Mouse (Mus musculus) gastrocnemius, postnatal 14 days (tissue): ENCODE measurements around the gene Muc4. TPM values are rescaled to one million over a fixed set of nuclear protein-coding genes. Genes with fewer than 3 reads are reported as not detected.

Source experiments
- DNase-seq: peaks from one replicate; pipeline ENCODE4 v3.0.0; 2021; ENCODE audit warnings: mixed read lengths
- intact Hi-C: fragments of 180-260 bp; cut with DNase I; formaldehyde crosslinking; loops from one replicate; pipeline ENCODE4 v1.15.1; 2025; ENCODE audit warnings: low total_unique reads
- long read RNA-seq, 2 experiments: library from polyadenylated mRNA; stranded (forward); transcript quantifications; one replicate each; pipeline ENCODE4 v2.0.0; 2021
- total RNA-seq, 2 experiments: library from RNA; stranded (reverse); gene quantifications; 2 replicates each; pipeline ENCODE4 v1.2.3; 2021

Gene Muc4
- under 1 TPM; 0.22 to 0.33 TPM for total RNA-seq
- long read RNA-seq, experiment 1 = 0 reads
- long read RNA-seq, experiment 2 = 0 reads

DNA sequence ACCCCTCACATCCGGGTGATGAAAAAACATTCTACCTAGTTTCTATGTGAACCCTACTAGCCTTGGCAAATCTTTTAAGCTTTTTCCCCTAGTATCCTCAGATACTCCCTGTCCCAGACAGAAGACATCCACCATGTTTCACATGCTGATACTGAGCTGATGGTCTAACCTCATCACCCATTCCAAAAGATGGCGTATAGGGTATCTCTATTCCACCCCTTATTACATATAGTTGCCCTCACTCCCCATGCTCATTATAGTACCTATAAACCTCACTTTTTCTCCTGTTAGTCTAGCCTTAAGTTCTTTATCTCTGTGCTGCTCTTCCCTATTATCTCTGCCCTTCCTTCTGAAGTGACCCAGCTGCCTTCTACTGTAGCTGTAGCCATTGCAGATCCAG, at the start of gene Muc4:
Gene Muc4 (plus strand): TSS at position 301 of the 400 bp plus-strand sequence.
- intact Hi-C loops = no loop called here

DNA sequence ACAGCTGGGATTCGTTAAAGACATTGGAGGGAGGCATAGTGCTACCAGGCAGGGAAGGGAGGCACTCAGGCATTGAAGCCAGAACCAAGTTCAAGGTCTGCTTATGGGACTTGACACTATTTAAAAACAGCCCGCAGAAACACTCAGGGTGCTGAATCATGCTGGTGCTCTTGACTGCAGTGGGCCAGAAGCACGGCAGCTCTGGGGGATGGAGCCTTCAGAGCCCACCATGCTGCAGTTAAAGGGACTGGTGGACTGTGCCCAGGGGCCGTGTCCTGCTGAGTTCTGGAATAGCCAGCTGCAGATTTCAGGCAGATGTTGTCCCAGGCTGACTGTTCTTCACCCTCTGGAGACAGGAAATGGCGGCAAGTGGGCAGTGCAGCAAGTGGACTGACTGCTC, 49.7 kb upstream of the Muc4 start:
- DNase-seq = no peak
- intact Hi-C loops = loop anchor here (10.0 kb wide), 1 partner anchor 181 kb away; no protein-coding TSS in a partner anchor

More for the DNA sequence above, at the start of gene Muc4:
- DNase-seq = no peak

DNA sequence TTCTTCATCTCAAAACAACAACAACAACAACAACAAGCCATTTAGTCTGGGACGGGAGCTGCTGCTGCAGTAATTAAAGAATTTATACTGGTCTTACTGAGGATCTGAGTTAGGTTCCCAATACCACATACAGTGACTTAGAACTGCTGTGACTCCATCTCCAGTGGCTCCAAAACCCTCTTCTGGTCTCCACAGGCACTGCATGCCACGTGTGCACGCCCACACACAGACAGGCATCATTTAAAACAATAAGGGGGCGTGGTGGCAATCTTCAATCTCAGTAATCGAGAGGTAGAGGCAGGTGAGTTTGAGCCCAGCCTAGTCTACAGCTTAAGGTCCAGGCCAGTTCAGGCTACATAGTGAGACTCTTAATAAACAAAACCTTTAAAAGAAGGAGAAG, 48.5 kb upstream of the Muc4 start:
- intact Hi-C loops = loop anchor here (10.0 kb wide), 1 partner anchor 182 kb away; no protein-coding TSS in a partner anchor
- no peak for DNase-seq

DNA sequence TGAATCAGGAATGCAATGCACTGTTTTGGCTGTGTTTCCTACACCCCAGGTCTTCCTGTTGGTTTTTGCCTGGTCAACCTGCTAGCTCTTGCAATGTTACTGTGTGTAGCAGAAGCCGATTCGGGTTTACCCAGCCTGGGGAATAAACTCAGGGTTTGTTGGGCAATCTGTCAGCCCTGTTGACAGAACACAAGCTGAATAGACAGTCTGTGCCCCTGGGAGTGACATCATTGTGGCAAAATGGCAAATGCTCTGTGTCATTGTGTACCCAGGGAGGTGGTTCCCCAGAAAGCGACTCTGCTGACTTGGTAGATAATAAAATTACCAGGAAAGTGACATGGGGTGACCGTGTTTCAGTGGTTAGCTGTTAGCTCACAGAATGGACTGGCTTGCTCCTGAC, 46.9 kb upstream of the Muc4 start:
- DNase-seq = no peak
- intact Hi-C loops = loop anchor here (10.0 kb wide), 1 partner anchor 184 kb away; no protein-coding TSS in a partner anchor

DNA sequence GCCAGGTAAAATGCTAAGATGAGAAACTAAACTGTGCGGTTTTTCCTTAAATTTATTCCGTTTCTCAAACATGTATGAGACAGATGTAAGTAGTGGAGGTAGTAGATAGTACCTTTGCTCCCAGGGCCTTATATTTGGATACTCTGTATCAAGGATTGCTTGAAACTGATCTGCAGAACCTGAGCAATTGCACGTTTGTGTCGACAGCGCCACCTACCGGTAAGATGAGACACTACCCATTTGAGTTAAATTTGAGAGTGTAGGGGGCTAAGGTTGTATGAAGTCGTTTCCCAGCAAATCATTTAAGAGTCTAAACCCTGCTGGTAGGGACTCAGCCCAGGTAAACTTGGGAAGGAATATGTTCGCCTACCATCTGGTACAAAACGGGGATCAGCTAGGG, 46.2 kb upstream of the Muc4 start:
- intact Hi-C loops = loop anchor here (10.0 kb wide), 1 partner anchor 185 kb away; no protein-coding TSS in a partner anchor
- peak; percentile 64 for DNase-seq

DNA sequence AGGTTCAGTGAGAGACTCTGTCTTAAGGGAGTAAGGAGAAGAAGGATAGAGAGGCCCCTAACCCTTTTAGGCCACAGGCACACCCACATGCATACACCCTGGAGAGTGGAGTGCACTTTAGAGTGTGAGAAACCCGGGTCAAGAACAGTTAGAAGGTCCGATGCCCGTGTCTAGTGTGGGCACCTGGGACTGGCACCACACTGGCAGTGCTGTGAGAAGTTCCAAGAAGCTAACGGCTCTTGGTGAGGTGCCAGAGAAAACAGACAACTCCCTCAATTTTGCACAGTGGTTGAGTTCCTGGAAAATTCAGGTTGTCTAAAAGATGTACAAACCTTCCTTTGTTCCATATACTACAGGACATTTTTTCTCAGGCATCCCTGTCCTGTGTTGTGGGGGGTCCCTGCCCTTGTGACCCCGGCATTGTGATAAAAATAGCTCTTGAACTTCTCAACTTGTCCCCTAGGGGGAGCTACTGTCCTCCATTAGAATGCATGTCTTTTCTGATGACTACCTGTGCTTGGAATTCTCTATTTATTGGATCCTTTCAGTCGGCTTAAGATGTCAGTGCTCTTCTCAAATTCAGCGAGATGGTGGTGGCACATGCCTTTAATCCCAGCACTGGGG, 38.7 kb upstream of the Muc4 start:
- no peak for DNase-seq
- intact Hi-C loops = no loop called here

DNA sequence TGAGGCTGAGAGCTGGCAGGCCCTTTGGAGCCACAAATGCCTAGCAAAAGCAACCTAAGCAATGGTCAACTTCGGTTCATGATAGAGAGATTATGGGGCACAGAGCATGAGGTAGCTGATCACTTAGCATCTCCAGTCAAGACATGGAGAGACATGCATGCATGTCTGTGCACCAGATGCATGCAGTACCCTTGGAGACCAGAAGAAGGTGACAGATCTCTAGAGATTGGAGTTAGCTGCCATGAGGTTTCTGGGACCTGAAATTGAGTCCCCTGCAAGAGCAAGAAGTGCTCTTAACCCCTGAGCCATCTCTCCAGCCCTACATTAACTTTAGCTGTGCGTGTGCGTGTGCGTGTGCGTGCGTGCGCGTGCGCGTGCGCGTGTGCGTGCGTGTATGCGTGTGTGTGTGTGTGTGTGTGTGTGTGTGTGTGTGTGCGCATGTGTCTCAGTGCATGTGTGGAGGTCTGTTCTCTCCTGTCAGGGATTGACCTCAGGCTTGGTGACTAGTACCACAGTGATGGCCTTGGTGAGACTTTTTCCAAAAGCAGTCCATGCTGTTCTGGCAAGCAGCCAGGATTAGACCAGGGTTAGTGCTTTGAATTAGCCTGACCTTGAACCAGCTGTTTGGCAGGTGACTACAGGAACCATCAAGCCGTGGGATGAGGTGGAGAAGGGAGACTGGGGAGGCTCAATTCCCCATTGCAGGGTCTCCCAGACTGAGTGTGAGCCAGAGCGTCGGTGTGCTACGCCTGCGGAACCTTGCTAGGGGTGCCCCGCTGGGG, 37.8 kb upstream of the Muc4 start:
- intact Hi-C loops = no loop called here
- DNase-seq = no peak

DNA sequence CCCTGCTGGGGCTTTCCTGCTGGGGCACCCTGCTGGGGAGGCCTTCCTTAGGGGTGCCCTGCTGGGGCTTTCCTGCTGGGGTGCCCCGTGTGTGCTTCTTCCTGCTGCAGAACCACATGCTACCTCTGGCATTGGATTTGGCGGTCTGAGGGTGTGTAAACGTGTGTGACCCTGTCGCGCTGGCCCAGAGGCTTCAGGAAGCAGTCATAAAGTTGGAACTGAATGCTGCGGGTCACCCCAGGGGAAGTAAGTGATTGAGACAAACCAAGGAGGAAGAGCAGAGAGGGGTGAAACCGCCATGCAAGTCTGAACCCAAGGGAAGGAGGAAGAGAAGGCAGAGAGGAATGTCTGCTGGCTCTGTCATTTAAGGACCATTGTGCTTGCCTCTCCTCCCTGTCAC, 37.1 kb upstream of the Muc4 start:
- no peak for DNase-seq
- intact Hi-C loops = no loop called here

DNA sequence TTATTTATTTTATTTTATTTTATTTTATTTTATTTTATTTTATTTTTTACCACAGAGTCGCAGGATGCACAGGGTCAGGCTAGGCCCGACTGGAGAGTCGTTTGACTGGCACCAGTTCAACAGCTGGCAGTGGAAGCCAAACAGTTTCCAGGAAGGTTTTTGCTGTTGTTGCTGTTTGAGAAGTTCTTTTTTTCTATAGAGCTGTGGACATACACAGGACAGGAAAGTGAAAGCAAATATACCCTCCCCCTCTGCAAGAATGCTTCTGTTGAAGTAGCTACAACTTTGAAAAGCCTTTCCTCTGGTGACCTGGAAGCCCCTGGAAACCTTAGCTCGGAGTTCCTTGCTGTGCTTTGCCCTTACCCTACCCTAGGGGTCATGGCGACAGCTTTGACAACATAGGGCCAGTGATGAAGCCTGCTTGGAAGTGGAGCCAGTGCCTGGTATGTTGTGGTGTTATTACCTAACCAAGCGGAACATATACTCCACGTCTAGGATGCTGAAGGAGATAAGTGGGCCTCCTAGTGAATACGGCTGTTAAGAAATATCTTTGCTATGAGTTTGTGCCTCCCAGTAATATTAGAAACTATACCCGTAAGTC, 32.3 kb upstream of the Muc4 start:
- intact Hi-C loops = no loop called here

DNA sequence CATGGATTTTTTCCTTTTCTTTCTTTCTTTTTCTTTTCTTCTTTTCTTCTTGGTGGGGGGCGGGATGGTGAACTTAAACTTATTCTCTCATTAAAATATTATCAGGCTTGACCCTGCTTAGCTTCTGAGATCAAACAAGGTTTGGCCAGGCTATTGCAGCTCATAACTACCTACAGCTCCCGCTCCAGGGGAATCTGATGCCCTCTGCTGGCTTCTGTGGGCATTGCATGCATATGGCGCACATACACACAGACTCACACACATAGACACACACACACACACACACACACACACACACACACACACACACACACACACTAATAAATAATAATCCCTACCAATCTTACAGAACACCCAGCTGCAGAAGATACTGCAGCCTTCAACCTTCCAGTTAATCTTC, 30.1 kb upstream of the Muc4 start:
- intact Hi-C loops = no loop called here
- no peak for DNase-seq

More for the DNA sequence above, 32.3 kb upstream of the Muc4 start:
- DNase-seq = no peak

DNA sequence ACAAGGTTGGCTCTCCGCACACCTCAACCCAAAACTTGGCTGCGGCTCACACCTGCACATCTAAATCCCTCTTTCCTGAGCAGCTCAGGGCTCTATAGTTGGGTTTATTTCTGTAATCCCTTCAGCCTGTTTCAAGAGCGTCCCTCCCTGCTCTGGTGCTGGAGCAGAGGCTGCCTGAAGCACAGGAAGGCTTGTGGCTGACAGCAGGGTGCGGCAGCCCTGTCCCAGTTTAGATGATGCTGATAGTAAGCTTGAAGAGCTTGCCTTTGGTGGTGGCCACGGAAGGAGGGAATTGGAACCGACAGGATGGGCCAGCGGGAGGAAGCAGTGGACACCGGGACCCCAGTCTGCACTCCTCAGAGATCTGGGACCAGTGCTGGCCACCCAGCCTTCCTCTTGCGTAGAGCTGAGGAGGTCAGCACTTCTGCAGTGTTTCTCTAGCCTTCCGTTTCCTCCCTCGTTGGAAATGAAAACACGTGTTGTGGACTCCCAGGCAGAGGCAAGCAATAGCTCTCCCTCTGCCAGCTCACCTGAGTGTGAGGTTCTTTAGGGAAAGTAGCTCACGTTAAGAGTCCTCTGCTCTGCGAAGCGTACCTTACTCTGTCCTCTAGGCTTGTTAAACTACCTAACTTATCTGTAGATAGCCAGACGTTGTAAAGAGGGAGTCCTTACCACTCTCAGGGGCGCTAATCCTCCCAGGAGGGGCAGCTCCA, 28.4 kb upstream of the Muc4 start:
- DNase-seq = no peak
- intact Hi-C loops = no loop called here

DNA sequence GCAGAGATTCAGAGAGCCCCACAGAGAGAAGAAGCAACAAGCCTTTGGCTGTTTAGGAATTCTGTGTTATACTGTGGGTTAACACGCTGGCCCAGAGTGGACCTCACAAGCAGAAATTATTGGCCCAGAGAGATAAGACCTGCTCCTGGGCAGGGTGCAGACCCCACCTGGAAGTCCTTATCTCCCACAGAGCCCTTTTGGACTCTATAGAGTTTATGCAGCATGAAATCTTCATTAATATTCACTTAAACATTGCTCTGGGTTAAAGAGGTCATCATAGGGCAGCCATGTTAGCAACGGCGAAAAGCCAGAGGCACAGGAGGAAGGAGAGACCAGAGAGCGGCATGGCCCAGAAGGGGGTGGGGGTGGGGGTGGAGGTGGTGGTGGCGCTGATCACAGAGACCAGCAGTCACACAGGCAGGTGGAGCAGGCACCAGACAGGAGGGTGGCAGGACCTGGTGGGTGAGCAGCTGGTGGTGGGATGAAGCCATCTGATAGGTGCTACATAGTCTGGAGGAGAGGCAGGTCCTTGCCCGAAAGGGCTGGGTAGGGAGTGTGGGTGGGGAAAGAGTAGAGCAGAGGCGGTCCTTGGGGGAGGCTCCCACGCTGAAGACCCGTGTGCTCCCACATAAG, 27.7 kb upstream of the Muc4 start:
- no peak for DNase-seq

DNA sequence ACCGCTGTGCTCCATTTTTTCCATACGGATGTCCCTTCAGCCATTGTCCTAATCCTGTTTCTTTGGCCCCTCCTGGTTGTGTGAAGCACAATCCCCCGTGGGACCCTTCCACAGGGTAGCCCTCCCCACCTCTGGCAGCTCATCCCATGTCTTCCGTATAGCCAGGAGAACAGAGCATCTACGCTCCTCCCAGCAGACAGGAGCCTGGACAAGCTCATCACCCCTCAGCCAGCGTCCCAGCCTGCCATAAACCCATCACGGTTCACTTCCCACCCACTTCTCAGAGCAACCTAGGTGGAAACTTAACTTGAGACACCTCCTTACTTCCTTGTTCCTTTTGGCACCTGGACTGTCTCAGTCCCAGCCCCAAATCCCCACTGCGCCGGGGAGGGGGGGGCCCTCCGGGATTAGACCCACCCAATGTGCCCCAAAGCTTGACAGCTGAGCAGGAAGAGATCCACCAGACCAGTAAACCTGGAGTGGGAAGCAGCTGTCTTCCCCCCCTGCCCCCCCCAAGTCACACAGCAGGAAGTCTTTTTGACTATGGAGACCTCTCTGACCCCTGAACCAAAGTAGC, 27.1 kb upstream of the Muc4 start:
- intact Hi-C loops = no loop called here

More for the DNA sequence above, 27.7 kb upstream of the Muc4 start:
- intact Hi-C loops = no loop called here

DNA sequence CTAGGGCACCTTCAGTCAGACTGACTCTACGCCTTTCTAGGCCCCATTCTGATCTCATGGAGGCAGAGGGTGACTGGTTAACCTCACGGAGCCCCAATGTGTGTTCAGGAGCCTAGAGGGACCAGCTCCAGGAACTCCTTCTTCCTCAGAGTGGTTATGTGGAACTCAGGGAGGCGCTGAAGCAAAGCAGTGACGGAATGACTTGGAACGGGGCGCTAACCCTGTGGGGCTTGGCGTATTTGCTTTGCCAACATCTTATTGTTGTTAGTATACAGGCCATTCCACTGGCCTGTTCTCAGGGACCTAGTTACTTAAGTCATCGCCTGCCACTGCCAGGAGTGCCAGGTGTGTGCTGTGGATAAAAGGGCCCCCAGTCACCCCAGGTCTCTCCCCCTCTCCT, 26.6 kb upstream of the Muc4 start:
- intact Hi-C loops = no loop called here
- no peak for DNase-seq

More for the DNA sequence above, 27.1 kb upstream of the Muc4 start:
- DNase-seq = no peak

DNA sequence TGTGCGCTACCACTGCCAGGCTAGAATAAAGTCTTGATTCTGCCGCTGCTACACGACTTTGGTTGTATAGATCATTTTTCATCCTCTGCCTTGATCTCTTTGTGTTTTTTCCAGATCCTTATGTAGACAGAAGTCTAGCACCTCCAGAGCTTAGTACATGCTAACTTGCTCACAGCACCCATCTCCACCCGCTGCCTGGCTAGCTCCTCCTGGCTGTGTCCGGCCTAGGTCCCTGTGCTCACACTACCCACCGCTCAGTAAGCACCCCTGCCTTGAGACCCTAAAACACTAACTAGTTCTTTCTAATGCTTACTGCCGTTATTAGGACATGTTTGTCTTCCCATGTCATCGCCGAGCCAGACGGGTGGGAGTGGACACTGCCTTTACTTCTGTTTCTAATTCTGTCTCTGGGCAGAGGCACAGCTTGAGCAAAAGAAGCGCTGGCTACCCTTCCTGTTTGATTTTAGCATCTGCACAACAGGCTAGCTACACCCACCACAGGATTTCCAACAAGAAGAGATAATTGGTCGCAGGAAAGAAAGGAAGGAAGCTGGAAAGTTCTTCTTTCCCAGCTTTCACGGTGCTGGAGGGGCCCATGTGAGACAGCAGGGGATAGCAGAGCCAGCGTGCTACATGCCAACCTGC, 25.1 kb upstream of the Muc4 start:
- no peak for DNase-seq
- intact Hi-C loops = no loop called here

DNA sequence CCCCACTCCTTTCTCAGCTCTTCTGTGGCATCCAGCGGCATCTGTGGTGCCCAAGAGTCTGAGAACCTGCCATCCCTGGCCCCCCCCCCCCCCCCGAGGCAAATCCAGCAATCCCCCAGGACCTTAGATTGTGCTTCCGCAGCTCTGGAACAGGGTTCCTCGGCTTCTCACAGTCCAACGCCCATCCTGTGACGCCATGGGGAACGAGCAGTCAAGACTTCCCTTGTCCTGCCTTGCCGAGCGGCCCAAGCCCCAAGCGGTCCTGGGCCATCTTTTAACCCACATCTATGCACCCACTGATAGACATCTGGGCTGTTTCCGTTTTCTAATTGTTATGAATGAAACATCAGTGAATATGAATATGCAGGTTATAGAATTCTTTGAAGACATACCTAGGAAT, 23.5 kb upstream of the Muc4 start:
- intact Hi-C loops = no loop called here
- DNase-seq = no peak

DNA sequence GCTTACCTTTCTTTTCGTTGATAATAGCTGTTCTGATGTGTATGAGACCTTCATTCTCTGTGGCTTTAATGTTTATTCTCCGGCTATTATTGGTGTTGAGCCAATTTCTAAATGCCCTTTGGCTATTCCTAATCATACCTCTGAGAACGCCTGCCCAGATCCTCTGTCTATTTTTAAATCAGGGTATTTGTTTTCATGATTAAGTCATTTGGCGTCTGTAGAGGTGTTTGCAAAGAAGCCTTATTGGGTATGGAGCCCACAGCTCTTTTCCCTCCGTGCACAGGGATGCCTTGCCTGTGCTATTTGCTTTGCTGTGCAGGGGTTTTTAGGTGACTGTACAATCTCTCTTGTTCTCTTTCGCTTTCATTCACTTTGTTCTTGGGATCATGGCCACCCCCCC, 22.1 kb upstream of the Muc4 start:
- intact Hi-C loops = no loop called here

DNA sequence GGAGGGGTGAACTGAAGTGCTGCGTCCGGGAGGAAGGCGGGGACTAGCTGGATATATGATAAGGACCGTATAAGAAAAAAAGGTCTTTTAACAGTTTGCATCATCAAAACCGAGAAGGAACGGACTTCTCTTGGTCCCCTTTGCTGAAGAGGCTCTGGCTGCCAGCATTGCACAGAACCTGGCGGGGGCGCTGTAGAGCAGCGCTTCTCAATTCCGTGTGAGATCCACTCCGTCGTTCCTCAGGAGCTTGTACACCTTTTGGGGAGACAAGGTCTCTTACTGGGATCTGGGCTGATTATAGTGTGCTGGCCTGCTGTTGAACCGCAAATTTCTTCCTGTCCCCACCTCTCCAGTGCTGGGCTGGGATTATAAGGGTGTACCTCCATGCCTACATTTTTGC, 20.3 kb upstream of the Muc4 start:
- intact Hi-C loops = no loop called here
- no peak for DNase-seq

More for the DNA sequence above, 22.1 kb upstream of the Muc4 start:
- no peak for DNase-seq

DNA sequence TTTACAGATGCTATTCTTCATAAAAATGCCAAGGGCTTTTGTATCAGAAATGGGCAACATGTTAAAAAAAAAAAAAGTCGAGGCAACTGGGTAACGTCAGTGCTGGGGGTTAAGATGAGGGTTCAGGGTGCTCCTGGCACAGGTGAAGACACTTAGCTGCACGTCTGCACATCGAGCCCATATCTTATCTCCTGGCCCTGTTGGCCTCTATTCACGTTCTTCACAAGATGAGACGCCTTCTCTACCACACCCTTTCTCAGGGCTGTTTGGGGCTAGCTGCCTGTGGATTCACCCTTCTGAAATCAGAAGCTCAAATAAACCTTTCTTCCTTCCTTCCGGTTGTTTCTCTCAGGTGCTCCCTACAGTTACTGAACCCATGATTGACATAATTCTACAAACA, 12.5 kb upstream of the Muc4 start:
- intact Hi-C loops = no loop called here
- DNase-seq = no peak
